Mouse (Mus musculus) right cerebral cortex, adult 18-20 months (tissue): ENCODE results near the gene Gm15217.

Experiments used
- DNase-seq: peaks from one replicate; pipeline ENCODE4 v3.0.0; 2022; ENCODE audit warnings: mixed read lengths

Gene Gm15217

GRCm38 (mm10) chr14:46398091-46398695 is 19.0 kb downstream of the Gm15217 start:
- no peak for DNase-seq

DNA sequence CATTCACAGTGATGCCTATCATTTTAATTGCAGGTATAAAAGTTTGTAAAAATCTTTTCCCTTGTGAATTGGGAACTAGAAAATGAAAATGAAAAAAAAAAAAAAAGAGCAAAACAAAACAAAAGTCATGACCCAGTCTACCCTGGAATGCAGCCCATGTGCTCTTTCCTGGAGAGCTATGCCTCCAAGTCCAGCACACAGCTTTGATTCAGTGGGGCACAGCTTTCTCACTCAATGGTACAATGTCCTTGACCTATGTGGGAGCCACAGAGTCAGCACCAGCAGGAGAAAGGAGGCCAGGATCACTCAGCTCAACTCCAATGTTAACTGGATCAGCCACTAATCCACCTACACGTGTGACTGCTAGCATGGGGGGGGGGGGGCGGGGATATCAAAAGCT is 20.7 kb downstream of the Gm15217 start:
- DNase-seq, result no peak

DNA sequence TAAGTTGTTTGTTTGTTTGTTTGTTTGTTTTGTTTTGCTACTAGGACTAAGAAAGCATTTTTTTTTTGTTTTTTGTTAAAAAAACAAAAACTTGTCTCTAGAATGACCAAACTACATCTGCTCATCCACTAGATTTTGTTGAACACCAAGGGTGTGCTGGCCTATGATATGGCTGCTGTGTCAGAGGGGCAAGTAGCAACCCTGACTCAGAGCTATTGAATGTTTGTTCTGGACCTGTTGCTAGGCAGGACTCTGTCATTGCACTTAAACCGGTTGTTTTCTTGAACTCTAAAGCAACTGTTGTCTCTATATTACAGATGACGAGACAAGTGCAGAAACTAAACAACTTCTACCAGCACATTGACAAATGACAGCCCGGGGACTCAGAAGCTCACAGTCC is 29.1 kb downstream of the Gm15217 start:
- no peak for DNase-seq

- DNase-seq, result no peak
Observed at GRCm38 (mm10) chr14:46409016-46409415, 29.8 kb downstream of the Gm15217 start.

DNA sequence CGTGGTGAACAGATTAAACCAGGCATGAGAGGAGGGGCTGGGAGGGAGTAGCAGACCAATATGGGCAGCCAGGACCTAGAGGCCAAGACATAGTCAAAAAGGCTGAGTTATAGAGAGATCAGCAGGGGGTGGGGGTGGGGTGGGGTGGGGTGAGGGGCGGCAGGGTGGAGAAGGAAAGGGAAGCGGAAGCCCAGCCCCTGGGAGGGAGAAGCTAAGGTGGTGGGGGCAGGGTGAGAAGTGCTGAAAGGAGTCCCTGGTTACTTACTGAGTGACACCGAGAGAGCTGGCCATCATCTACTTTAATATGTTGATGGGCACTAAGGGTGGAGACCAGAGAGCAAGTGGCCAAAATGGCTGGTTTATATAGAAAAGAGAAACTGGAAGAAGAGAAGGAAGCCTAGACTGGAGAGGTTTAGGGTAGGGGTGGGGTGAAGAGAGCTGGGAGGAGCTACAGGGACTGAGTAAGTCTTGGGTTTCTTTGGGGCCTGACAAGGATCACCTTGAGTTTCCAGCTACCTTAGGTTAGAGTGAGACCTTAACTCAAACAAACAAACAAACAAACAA is 31.4 kb downstream of the Gm15217 start:
- DNase-seq, result no peak

GRCm38 (mm10) chr14:46412497-46413000 is 33.3 kb downstream of the Gm15217 start:
- no peak for DNase-seq

DNA sequence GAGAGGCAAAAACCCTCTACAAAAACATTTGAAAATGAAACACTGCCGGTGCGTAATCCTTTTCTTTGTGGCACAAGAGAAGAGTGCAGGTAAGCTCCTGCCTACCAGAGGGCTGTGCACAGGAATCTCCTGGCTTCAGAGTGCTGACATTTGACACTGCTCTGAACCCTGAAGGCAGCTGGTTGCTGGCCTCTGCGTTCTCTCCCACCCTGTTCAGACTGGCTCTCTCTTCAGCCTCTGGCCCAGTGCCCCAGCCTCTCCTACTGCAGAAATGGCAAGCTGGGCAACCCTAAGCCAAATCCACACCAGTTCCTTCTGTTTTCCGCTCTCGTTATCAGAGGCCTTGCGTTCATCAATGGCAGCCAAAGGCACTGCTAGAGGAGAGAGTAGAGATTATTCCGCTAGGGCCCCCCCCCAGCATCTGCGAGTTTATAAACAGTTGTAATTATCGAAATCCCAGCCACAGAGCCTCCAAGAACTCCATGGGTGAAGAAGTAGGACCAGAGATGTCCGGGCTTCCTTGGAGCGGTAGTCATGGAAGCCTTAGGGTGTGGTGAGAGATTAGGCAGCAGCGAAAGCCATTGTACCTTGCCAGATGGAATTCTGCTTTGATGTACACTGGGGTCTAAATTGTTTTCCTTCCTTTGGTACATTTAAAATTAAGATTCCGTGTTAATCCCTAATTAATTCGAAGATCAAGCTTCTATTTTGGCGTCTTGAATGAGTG is 39.3 kb downstream of the Gm15217 start:
- no peak for DNase-seq

DNA sequence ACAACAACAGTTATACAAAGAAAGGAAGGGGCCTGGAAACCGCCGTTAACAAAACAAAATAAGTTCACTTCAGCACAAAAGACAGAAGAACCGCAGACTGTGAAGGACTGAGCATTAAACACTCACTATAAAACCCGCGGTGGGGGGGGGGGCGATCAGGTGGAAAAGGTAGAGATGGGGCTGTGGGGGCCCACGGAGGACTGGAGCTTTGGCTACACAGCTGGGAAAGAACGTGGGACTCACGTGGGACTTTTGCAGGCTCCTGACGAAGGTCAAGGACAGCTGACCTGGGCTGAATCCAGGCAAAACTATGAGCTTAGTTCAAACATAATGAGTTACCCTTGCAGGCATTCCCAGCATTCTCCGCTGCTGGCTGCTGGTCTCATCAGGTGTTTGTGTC is 40.1 kb downstream of the Gm15217 start:
- no peak for DNase-seq

DNA sequence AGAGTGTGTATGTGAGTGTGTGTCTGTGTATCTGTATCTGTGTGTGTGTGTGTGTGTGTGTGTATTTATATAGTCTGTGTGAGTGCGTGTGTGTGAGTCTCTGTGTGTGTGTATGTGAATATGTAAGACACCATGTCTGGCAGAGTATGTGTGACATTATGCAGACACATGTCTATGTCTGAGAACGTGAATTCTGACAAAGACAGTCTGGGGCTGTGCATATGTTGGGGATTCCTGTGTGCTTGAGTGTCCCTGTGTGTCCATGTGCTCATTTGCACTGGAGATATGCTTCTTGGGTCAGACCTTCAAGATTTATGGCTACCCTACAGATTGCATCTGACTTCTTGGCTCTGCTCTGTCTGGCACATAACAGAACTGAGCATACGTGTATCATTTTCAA is 42.6 kb downstream of the Gm15217 start:
- DNase-seq, result no peak

- no peak for DNase-seq
Observed at GRCm38 (mm10) chr14:46427251-46427650, 48.0 kb downstream of the Gm15217 start.

- no peak for DNase-seq
Observed at GRCm38 (mm10) chr14:46430231-46430630, 51.0 kb downstream of the Gm15217 start.
